Mouse (Mus musculus): Measurements from ENCODE around the gene Slc25a29.

Gene Slc25a29

DNA sequence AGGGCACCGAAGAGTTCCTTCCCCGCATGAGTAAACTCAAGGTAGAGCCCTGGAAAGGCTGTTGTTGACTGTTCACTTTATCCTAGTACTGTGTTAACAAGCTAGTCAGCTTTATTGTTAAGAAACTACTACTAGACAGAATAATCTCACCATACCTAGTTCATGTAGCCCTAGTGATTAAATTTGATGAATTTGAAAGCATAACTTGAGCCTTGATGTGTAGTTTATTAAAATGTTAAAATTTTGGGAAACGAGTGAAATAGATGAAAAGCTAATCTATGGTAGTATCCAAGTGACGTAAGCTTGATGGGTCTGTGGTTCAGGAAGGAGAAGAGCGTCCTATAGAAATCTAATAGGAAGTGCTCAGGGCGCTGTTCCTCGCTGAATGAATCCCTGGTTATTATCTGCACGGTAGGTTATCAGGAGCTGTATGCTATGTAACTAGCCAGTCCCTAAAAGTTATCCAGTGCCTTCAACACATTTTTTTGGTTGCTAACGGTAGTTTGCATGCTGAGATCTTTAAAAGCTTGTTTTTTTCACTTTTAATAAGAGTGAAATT is 40.6 kb downstream of the Slc25a29 start:
- no peak for DNase-seq (ENCODE audit: low spot score in 2 of 2)

DNA sequence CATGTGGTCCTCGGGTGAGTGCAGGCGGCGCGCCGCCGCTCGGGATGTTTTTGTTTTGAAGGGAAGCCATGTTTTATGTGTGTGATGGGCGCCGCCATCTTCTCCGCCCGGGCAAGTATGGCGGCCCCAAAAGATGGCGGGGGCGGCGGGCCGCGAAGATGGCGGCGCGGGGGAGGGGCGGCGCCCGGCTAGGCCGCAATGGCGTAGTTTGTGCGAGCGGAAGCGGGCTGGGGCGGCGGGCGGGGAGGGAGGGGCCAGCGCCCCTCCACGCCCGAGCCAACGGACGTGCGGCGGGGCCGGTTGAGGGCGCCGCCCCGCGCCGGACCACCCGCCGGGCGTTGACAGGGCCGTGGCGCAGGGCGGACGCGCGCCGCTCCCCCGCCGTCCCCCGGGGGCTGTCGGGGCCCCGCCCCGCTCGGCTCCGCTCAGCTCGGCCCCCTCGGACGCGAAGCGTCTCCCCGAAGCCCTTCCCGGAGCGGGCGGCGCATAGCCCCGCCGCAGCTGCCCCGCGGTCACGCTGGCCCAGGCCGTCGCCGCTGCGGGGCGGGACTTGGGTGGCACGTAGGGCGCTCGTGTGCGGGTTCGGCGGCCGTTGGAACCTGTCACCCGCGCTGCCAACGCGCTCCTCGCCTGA is 41.5 kb downstream of the Slc25a29 start:
- peak; percentile 57 to 76 for DNase-seq (ENCODE audit: low spot score in 2 of 2)

- peak; percentile 44 to 54 for DNase-seq (ENCODE audit: low spot score in 2 of 2)
These were observed 42.2 kb downstream of the Slc25a29 start for GRCm38 (mm10) chr12:108793453-108793941.

DNA sequence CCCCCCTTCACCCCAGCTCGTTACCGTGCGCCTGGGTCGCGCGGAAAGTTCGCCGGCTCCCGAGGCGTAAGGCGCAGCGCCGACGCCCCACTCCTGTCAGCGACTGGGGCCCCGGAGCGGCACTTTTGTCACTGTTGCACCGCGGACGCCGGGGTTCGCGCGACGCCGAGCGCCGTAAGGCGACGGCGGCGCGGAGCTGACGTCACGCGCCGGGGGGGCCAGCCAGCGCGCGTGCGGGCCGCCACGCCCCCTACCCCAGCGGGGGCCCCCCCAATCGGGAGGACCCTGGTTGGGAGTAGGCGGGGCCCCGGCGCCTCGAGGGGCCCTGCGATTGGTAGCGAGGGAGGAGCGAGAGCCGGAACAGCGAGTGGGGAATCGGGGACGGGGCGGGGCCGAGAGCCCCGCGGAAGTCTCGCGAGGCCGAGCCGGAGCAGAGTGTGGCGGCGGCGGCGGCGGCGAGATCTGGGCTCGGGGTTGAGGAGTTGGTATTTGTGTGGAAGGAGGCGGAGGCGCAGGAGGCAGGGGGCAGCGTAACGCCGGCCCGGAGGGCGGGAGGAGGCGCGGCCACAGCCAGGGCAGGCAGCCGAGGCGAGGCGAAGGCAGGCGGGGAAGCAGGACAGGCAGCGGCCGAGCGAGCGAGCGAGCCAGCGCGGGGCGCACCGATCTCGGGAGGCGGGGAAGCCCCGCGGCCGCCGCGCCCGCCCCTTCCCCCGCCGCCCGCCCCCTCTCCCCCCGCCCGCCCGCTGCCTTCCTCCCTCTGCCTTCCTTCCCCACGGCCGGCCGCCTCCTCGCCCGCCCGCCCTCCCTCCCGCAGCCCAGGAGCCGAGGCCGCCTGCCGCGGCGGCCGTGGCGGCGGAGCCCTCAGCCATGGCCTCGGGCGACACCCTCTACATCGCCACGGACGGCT is 42.9 kb downstream of the Slc25a29 start, which contains the start of gene Yy1:
Yy1 (plus strand) TSS at position 428 of the 907 bp plus-strand sequence.
- DNase-seq (ENCODE audit: low spot score in 2 of 2), result peak; percentile 98

GRCm38 (mm10) chr12:108792152-108792545 is 43.5 kb downstream of the Slc25a29 start:
- DNase-seq (ENCODE audit: low spot score in 2 of 2), result peak; percentile 80

DNA sequence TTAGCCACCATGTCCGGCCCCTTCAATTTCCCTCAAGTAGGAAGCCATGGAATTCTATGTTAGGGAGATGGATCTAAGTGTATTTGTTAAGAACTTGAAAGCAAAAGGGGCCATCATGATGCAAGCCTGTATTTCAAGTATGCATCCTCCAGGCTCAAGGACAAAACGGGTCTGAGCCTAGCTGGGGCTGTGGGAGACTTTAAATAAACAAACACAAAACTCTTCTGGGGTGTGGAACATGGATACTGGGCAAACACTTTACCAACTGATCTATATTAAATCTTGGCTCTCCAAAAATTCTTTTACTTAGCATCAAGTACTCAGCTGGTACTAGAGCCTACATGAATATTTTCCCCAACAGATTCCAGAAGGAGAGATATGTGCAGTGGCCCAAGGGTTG is 48.4 kb downstream of the Slc25a29 start:
- DNase-seq (ENCODE audit: low spot score in 2 of 2), result no peak

DNA sequence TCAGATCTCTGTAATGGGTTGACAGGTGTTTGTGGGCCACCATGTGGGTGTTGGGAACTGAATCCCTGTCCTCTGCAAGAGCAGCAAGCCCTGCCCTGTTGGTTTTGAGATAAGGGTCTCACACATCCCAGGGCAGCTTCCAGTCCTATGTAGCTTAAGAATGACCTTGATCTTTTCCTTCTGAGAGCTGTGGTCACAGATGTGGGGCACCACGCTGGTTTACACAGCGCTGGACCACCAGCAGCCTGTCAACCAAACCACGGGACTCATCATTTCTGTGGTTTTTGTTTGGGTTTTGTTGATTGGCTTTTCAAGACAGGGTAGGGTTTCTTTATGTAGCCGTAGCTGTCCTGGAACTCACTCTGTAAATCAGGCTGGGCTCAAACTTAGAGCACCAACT is 50.5 kb downstream of the Slc25a29 start:
- DNase-seq (ENCODE audit: low spot score in 2 of 2), result no peak

- no peak for DNase-seq (ENCODE audit: low spot score in 2 of 2)
These were observed 55.4 kb downstream of the Slc25a29 start for GRCm38 (mm10) chr12:108780108-108780877.
